Mouse (Mus musculus) liver (tissue): Measurements from ENCODE around the gene Ppp1r14d.
A peak's percentile ranks its signal among the peaks of the same experiment; 100 is the strongest.

Source experiments
- DNase-seq: peaks from one replicate; pipeline ENCODE4 v3.0.0-alpha.2; 2020; ENCODE audit warnings: mixed read lengths

The Ppp1r14d gene

GRCm38 (mm10) chr2:119236682-119237209 lies 7.0 kb upstream of the Ppp1r14d start:
- no peak for DNase-seq

- DNase-seq: no peak
Measured at GRCm38 (mm10) chr2:119209176-119209507, 20.6 kb downstream of the Ppp1r14d start.

GRCm38 (mm10) chr2:119208344-119209175 lies 21.1 kb downstream of the Ppp1r14d start, which contains the start of the genes Zfyve19 and Dnajc17:
Gene Zfyve19, plus strand, starts transcription at chr2:119208617.
Gene Dnajc17, minus strand, starts transcription at chr2:119208795.
- peak; percentile 95 for DNase-seq

- DNase-seq: no peak
Measured at GRCm38 (mm10) chr2:119207961-119208343, 21.8 kb downstream of the Ppp1r14d start.

- no peak for DNase-seq
Measured at GRCm38 (mm10) chr2:119203871-119204460, 25.7 kb downstream of the Ppp1r14d start.

GRCm38 (mm10) chr2:119202914-119203453 lies 26.7 kb downstream of the Ppp1r14d start:
- peak; percentile 27 for DNase-seq

GRCm38 (mm10) chr2:119198934-119199333 lies 30.8 kb downstream of the Ppp1r14d start:
- no peak for DNase-seq

- DNase-seq: no peak
Measured at GRCm38 (mm10) chr2:119198049-119198448, 31.7 kb downstream of the Ppp1r14d start.

- DNase-seq: no peak
Measured at GRCm38 (mm10) chr2:119197493-119197892, 32.2 kb downstream of the Ppp1r14d start.

GRCm38 (mm10) chr2:119196316-119197108 lies 33.2 kb downstream of the Ppp1r14d start:
- no peak for DNase-seq

- no peak for DNase-seq
Measured at GRCm38 (mm10) chr2:119194140-119194539, 35.6 kb downstream of the Ppp1r14d start.

- DNase-seq: no peak
Measured at GRCm38 (mm10) chr2:119190969-119191368, 38.7 kb downstream of the Ppp1r14d start.

- peak; percentile 89 for DNase-seq
Measured at GRCm38 (mm10) chr2:119189029-119189710, 40.5 kb downstream of the Ppp1r14d start.

GRCm38 (mm10) chr2:119182914-119183313 lies 46.8 kb downstream of the Ppp1r14d start:
- DNase-seq: no peak

- DNase-seq: no peak
Measured at GRCm38 (mm10) chr2:119177384-119177939, 52.2 kb downstream of the Ppp1r14d start.

GRCm38 (mm10) chr2:119176761-119177160 lies 52.9 kb downstream of the Ppp1r14d start:
- no peak for DNase-seq

- DNase-seq: no peak
Measured at GRCm38 (mm10) chr2:119175614-119176013, 54.1 kb downstream of the Ppp1r14d start.

- no peak for DNase-seq
Measured at GRCm38 (mm10) chr2:119174866-119175265, 54.8 kb downstream of the Ppp1r14d start.

GRCm38 (mm10) chr2:119173991-119174651 lies 55.6 kb downstream of the Ppp1r14d start, which contains the start of gene Gm14137:
Gene Gm14137, plus strand, starts transcription at chr2:119174509.
- DNase-seq: no peak

GRCm38 (mm10) chr2:119172862-119173576 lies 56.7 kb downstream of the Ppp1r14d start:
- peak; percentile 73 for DNase-seq

GRCm38 (mm10) chr2:119172446-119172845 lies 57.3 kb downstream of the Ppp1r14d start:
- DNase-seq: no peak
